Mouse (Mus musculus): ENCODE data around the gene Nop10. TPM values are rescaled to one million over a fixed set of nuclear protein-coding genes. Genes with fewer than 3 reads are reported as not detected.

Nop10 gene
- polyA plus RNA-seq (2015; fragmentation: Nextera tagmentation; extraction: Ambion mirVana) = 242 and 259 TPM in 2 replicates

DNA sequence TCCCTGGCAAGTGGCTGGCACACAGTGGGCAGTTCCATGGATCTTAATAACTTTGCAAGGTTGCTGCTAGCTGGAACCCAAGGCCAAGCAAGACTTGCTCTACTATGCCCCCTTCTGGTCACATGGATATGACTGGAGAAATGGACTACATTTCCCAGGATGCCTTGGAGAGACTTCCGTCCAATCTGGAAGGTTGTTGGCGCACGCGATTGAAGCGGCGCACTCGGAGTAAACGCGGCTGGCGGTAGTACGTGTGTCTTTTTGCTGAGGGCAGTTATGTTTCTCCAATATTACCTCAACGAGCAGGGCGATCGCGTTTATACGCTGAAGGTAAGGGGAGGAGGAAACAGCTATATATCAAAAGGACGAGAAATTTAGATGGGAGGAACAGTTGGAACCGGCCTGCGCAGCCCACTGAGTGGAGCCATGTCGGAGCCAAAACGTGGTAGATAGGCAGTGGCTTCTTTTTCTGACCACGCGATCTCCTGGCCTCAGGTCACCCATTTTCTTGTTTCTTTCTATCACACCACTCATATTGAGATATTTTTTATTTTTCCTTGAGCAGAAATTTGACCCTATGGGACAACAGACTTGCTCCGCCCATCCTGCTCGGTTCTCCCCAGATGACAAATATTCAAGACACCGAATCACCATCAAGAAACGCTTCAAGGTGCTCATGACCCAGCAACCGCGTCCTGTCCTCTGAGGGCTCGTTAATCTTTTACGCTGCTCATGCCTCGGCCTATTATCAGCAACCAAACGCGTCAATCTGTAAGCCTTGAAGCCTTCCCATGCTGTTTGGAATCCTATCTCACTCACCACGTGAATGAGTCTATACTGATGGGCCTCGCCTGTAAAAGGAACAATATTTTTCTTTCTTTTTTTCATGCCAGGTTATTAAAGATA lies at the start of gene Nop10:
Gene Nop10, plus strand, starts transcription at position 179 of the 906 bp plus-strand sequence.
- under 1% methylated on average over 36 of the region's 36 CpGs for WGBS
- no peaks in the 10 kb centered on the region for H3K36me3 ChIP-seq
- peaks cover 26% of the 10 kb centered on the region for H3K4me1 ChIP-seq
- H3K4me2 ChIP-seq = peak within 1 kb of the TSS; percentile 70
- H3K9ac ChIP-seq = peak within 1 kb of the TSS; percentile 70
- peak; percentile 63 for ATAC-seq (replicated peaks; ENCODE audit: low FRiP score)
- H3K4me3 ChIP-seq (replicated peaks) = peak within 1 kb of the TSS; percentile 76
- no peaks in the 10 kb centered on the region for H3K9me3 ChIP-seq (replicated peaks)
- H3K27ac ChIP-seq = peak within 1 kb of the TSS; percentile 85
- H3K27me3 ChIP-seq = no peaks in the 10 kb centered on the region

DNA sequence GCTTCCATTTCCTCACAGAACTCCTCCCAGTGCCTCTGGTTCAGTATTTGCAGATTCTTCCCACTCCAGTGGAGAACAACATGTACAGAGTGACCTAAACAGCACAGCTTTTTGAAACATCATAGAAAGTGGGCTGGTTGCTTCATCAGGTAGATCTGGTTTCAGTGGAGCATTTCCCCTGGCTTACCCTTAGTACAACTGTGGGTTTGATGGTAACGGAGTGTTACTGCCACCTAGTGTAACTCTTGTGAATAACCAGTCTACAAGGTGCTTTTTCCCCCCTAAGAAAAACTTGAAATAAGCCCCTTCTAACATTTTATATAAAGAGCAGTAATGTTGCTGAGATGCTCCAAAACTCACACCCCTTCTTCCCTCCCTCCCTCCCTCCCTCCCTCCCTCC lies 45.7 kb upstream of the Nop10 start:
- peak; percentile 62; the same call in 1 of the 2 replicates for ATAC-seq (replicated peaks; ENCODE audit: low FRiP score)
- Histone ChIP-seq H3K9ac (no peak overlapping the region), H3K36me3 (no peaks in the 10 kb centered on the region), H3K4me2 (no peak overlapping the region), H3K27me3 (no peaks in the 10 kb centered on the region), H3K9me3 (replicated peaks) (no peaks in the 10 kb centered on the region), H3K4me1 (no peaks in the 10 kb centered on the region), H3K27ac (no peak overlapping the region), H3K4me3 (replicated peaks) (no peak overlapping the region)
- WGBS = 4% methylated on average over 1 of the region's 1 CpGs

DNA sequence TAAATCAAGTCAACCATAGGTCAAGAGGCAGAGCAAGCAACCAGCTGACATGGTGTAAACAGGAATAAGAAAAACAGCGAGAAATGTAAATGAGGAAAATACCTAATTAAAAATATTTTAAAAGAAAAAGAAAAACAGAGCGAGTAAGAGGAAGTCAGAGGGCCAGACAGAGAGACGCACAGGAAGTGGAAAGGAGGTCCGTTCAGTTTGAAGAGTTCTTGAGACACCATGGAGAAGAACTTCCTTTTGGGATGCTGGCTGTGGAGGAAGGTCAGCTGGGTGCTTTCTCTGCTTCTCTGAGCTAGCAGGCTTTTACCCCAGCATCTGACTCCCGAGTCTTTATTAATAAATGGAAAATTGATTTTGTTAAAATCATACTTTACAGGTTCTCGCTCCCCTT lies 44.1 kb upstream of the Nop10 start:
- Histone ChIP-seq H3K27me3 (no peaks in the 10 kb centered on the region), H3K9me3 (replicated peaks) (no peaks in the 10 kb centered on the region), H3K4me1 (no peaks in the 10 kb centered on the region), H3K9ac (no peak overlapping the region), H3K27ac (no peak overlapping the region), H3K36me3 (no peaks in the 10 kb centered on the region), H3K4me3 (replicated peaks) (no peak overlapping the region), H3K4me2 (no peak overlapping the region)
- ATAC-seq (replicated peaks; ENCODE audit: low FRiP score) = no peak
- WGBS = 80% methylated on average over 6 of the region's 6 CpGs

DNA sequence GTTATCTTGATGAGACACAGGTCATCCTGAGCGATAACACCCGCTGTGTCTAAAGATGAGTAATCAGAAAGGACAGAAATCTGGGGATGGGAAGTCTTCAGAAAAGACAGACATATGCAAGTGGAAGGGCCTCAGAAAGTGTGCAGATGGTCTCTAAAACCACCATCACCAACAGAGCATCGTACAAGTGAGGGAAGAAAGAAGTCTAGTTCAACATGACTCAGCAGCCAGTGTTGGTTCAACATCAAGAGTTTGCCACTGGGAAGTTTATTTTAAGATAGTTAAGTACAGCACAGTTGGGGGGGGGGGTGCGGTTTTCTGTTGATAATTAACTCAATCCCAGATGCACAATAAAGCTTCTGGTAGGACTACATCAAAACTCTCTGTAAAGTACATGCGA lies 40.8 kb upstream of the Nop10 start:
- Histone ChIP-seq H3K4me1 (no peaks in the 10 kb centered on the region), H3K27ac (no peak overlapping the region), H3K36me3 (no peaks in the 10 kb centered on the region), H3K9ac (no peak overlapping the region), H3K4me3 (replicated peaks) (no peak overlapping the region), H3K9me3 (replicated peaks) (no peaks in the 10 kb centered on the region), H3K27me3 (no peaks in the 10 kb centered on the region), H3K4me2 (no peak overlapping the region)
- no peak for ATAC-seq (replicated peaks; ENCODE audit: low FRiP score)
- 85% methylated on average over 5 of the region's 5 CpGs for WGBS

DNA sequence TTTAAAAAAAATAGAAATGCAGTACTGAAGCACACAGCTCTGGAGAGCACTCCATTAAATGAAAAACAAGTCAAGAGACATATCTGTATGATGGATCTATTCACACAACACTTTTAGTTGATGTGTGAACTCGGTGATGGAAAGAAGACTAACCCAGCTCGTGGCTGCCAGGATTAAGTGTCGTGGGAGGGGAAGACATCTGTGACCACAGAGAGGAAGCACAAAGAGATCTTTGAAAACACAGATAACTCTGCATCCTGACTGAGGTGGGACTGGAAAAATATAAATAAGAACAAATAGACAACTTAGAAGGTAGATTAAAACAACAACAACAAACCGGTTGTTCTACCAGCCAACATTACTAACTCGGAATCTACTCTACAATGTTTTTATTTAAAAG lies 39.1 kb upstream of the Nop10 start:
- Histone ChIP-seq H3K36me3 (no peaks in the 10 kb centered on the region), H3K9me3 (replicated peaks) (no peaks in the 10 kb centered on the region), H3K9ac (no peak overlapping the region), H3K27ac (no peak overlapping the region), H3K27me3 (no peaks in the 10 kb centered on the region), H3K4me1 (no peaks in the 10 kb centered on the region), H3K4me3 (replicated peaks) (no peak overlapping the region), H3K4me2 (no peak overlapping the region)
- ATAC-seq (replicated peaks; ENCODE audit: low FRiP score) = no peak
- WGBS = 69% methylated on average over 5 of the region's 5 CpGs

DNA sequence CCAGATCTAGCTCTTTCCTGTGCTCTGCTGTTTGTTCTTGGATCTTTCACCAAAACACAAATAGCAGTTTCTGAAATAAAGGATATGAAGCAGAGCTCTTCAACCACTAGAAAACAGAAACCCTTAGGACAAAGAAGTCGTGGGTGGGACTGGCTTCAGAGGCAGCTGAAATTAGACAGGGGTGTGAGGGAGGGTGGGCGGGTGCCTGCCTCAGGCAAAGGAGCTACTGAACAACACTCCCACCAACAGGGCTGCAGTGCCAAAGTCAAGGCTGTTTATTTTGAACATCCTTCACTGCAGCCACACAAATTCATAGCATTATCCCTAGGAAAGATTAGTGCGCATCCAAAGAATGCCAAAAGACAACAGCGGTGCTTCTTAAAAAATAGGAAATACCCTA lies 37.4 kb upstream of the Nop10 start:
- H3K4me1 ChIP-seq = no peaks in the 10 kb centered on the region
- WGBS = 50% methylated on average over 4 of the region's 4 CpGs
- H3K27ac ChIP-seq = no peak overlapping the region
- no peak overlapping the region for H3K4me3 ChIP-seq (replicated peaks)
- no peak overlapping the region for H3K9ac ChIP-seq
- no peaks in the 10 kb centered on the region for H3K9me3 ChIP-seq (replicated peaks)
- H3K36me3 ChIP-seq = no peaks in the 10 kb centered on the region
- no peak overlapping the region for H3K4me2 ChIP-seq
- H3K27me3 ChIP-seq = no peaks in the 10 kb centered on the region
- no peak for ATAC-seq (replicated peaks; ENCODE audit: low FRiP score)

DNA sequence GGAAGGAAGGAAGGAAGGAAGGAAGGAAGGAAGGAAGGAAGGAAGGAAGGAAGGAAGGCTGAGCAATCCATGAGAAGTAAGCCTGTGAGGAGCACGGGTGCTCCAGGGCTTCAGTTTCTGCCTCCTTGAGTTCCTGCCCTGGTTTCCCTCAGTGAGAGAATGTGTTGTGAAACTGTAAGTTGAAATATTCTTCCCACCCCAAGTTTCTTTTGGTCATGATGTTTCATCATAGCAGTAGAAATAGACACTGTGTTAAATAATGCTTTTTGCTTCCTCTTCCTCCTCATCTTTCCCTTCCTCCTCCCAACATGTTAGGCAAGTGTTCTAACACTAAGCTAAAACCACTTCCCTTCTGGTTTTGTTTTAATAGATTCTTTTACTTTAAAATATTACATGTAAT lies 29.1 kb upstream of the Nop10 start:
- Histone ChIP-seq H3K9ac (no peak overlapping the region), H3K4me1 (no peaks in the 10 kb centered on the region), H3K4me3 (replicated peaks) (no peak overlapping the region), H3K36me3 (no peaks in the 10 kb centered on the region), H3K27me3 (no peaks in the 10 kb centered on the region), H3K9me3 (replicated peaks) (no peaks in the 10 kb centered on the region), H3K27ac (no peak overlapping the region), H3K4me2 (no peak overlapping the region)
- ATAC-seq (replicated peaks; ENCODE audit: low FRiP score) = no peak
- WGBS = 80% methylated on average over 1 of the region's 1 CpGs

DNA sequence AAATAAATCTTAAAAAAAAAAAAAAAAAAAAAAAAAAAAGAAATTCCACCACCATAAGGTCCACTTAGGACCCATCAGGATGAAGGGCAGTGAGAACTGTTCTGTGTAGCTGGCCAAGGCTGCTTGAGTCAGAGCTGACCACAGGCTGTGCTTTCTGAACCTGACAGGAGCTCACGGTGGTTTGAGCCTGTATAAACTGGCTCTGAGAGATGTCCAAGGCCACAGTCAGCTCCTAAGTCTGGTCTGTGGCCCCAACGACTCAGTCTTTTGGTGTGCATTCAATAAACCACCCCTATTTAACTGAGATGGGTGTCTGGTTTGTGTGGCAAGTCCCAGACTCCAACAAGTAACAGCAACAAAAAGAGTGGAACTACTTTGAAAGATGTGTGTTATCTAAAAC lies 25.1 kb upstream of the Nop10 start:
- Histone ChIP-seq H3K9ac (no peak overlapping the region), H3K4me1 (peaks cover 24% of the 10 kb centered on the region), H3K9me3 (replicated peaks) (no peaks in the 10 kb centered on the region), H3K27ac (no peak overlapping the region), H3K4me3 (replicated peaks) (no peak overlapping the region), H3K27me3 (0 out of 2 replicates have a peak, but pooled peaks cover 3% of the 10 kb centered on the region), H3K4me2 (no peak overlapping the region), H3K36me3 (no peaks in the 10 kb centered on the region)
- WGBS = 76% methylated on average over 2 of the region's 2 CpGs
- no peak for ATAC-seq (replicated peaks; ENCODE audit: low FRiP score)

DNA sequence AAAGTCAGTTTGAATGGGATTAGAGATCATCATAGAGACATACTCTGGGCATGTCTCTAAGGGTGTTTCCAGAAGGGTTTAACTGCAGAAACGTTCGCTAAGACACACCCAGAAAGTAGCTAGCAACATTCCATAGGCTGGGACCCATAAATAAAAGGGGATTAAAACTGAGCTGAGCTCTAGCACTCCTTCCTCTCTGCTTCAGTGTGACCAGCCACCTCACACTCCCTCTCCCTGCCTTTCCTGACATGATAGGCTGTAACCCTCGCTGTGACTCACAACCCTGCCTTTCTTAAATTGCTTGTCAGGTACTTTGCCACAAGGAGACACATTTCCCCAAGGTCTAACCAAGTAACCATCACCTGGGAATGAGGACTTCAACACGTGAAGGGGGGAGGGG lies 23.7 kb upstream of the Nop10 start:
- H3K4me3 ChIP-seq (replicated peaks) = no peak overlapping the region
- H3K27me3 ChIP-seq = 0 out of 2 replicates have a peak, but pooled peaks cover 3% of the 10 kb centered on the region
- no peak overlapping the region for H3K9ac ChIP-seq
- peak overlapping the region; percentile 94; the same call in 1 of the 2 replicates for H3K4me2 ChIP-seq
- WGBS = 4% methylated on average over 4 of the region's 4 CpGs
- H3K27ac ChIP-seq = no peak overlapping the region
- no peaks in the 10 kb centered on the region for H3K9me3 ChIP-seq (replicated peaks)
- ATAC-seq (replicated peaks; ENCODE audit: low FRiP score) = no peak
- H3K4me1 ChIP-seq = peaks cover 28% of the 10 kb centered on the region
- H3K36me3 ChIP-seq = no peaks in the 10 kb centered on the region

DNA sequence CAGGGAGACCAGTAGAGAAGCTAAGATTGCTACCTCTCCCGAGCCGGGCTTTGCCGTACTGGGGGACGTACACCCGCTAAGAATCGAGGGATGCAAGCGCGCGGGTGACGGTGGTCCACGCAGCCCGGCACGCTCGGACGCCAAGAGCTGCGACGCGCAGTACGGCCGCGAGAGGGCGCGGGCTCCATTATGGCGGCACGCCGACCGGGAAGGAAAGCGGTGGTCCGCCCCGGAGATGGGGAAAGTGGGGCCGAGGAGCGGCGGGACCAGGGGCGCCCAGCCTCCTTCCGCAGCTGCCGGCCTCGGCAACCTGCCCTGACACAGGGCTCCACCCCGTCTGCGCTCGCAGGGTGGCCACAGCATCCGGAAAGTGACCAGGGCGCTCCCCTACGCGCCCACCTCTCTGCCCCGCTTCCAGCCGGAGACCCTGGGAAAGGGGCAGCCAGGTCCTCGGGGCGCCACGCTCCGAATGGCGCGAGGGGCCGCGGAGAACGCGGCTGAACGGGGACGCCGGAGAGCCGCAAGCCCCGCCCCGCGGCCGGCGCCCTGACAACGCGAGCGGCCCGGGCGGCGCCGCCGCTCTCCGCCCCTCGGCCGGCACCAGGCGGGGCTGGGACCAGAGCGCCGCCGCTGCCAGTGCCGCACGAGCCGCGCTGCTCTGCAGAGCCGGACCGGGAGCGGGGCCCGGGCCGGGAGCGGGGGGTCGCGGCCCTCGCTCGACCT lies 22.4 kb upstream of the Nop10 start, which contains the start of gene Lpcat4:
Gene Lpcat4, plus strand, starts transcription at position 257 of the 723 bp plus-strand sequence.
- WGBS = under 1% methylated on average over 62 of the region's 94 CpGs
- peak within 1 kb of the TSS; percentile 77 for H3K9ac ChIP-seq
- peak within 1 kb of the TSS; percentile 97 for H3K27ac ChIP-seq
- 0 out of 2 replicates have a peak, but pooled peaks cover 3% of the 10 kb centered on the region for H3K27me3 ChIP-seq
- peak within 1 kb of the TSS; percentile 94 for H3K4me2 ChIP-seq
- no peaks in the 10 kb centered on the region for H3K9me3 ChIP-seq (replicated peaks)
- H3K36me3 ChIP-seq = peaks cover 6% of the 10 kb centered on the region
- peaks cover 35% of the 10 kb centered on the region for H3K4me1 ChIP-seq
- ATAC-seq (replicated peaks; ENCODE audit: low FRiP score) = peak; percentile 92
- peak within 1 kb of the TSS; percentile 86 for H3K4me3 ChIP-seq (replicated peaks)

DNA sequence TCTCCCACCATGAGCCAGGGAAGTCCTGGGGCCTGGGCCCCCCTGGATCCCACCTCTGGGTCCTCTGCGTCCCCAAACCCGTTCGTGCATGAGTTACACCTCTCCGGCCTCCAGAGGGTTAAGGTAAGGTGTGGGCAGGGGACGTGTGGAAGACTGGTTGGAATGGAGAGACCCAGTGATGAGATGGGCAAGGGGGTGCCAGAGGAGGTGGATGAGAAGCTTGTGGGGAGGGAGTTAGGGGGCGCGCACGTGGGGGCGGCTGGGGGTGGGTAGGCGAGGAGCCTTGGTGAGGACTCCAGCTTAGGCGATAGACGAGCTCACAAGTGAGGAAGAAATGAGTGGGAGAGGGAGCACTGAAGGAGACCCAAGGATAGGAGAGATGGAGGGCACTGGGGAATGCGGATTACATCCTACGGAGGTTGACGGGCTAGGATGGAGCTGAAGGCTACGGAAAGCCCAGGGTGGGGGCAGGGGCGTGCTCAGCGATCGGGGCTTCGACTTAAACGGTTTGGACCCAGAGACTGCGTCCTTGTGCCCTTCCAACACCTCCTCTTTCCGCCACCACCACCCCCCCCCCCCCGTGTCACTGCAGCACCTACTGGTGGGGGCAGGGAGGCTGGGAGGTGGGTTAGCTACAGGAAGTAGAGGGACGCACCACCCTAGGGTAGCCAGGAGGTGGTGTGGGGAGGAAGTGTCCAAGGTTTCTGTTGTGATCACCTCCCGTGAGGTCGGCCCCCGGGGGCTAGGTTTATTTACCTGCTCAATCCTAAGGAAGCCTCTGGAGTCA lies 21.6 kb upstream of the Nop10 start:
- Histone ChIP-seq H3K4me1 (peaks cover 35% of the 10 kb centered on the region), H3K36me3 (peaks cover 11% of the 10 kb centered on the region), H3K9ac (peak overlapping the region; percentile 77), H3K4me2 (peak overlapping the region; percentile 94), H3K27ac (peak overlapping the region; percentile 97), H3K27me3 (0 out of 2 replicates have a peak, but pooled peaks cover 3% of the 10 kb centered on the region), H3K9me3 (replicated peaks) (no peaks in the 10 kb centered on the region), H3K4me3 (replicated peaks) (peak overlapping the region; percentile 86)
- 1% methylated on average over 28 of the region's 28 CpGs for WGBS
- ATAC-seq (replicated peaks; ENCODE audit: low FRiP score) = peak; percentile 64

All from kidney, embryonic 15.5 days (tissue).